Comparison of ENCODE assay signal across 27 mouse cellular contexts in genomic region chr1:184043391-184043790, GRCm38 (mm10). TPM values are rescaled to one million over a fixed set of nuclear protein-coding genes. Genes with fewer than 3 reads are reported as not detected.
DNase-seq lines count a peak whose midpoint lies in the region; ATAC-seq lines count a peak whose summit lies in the region.
"Had no signal": no experiment of that assay in that cellular context is flagged by ENCODE, and none has a peak within 500 bp of the region (broad histone marks: within the 10 kb centered on the region; RNA-seq: fewer than 3 reads in every experiment).

No protein-coding gene starts in this region.

- no peaks in the 10 kb centered on the region for H3K27me3 ChIP-seq in heart, embryonic 10.5 days (ENCODE audit: insufficient read depth, poor library complexity, severe bottlenecking)
- no peaks in the 10 kb centered on the region for H3K27me3 ChIP-seq in liver, embryonic 12.5 days (replicated peaks)
- H3K27me3 ChIP-seq in liver, embryonic 11.5 days (replicated peaks; ENCODE audit: control insufficient read depth, insufficient read depth, low read length) = no peaks in the 10 kb centered on the region
- H3K27me3 ChIP-seq: CH12.LX; embryonic facial prominence, embryonic 13.5 days; embryonic facial prominence, embryonic 15.5 days; forebrain, embryonic 12.5 days had no signal

- no peaks in the 10 kb centered on the region for H3K9me3 ChIP-seq in heart, embryonic 10.5 days
- H3K9me3 ChIP-seq in liver, embryonic 12.5 days (replicated peaks) = no peaks in the 10 kb centered on the region
- no peaks in the 10 kb centered on the region for H3K9me3 ChIP-seq in liver, embryonic 11.5 days (ENCODE audit: control insufficient read depth, low read length)
- H3K9me3 ChIP-seq: embryonic facial prominence, embryonic 13.5 days; embryonic facial prominence, embryonic 15.5 days; forebrain, embryonic 10.5 days; forebrain, embryonic 12.5 days had no signal

- DNase-seq in adrenal gland, adult 2 months = peak; percentile 27
- no peak for DNase-seq in adrenal gland, adult 18-20 months (ENCODE audit: low spot score in 2 of 2)
- no peak for DNase-seq in heart, embryonic 10.5 days (ENCODE audit: low spot score)
- DNase-seq in heart, adult 8-10 months (ENCODE audit: low spot score) = no peak
- no peak for DNase-seq in liver, embryonic 11.5 days (ENCODE audit: low spot score)
- DNase-seq in Muller cell, postnatal 12 days (ENCODE audit: inconsistent ontology term) = peak; percentile 53
- no peak for DNase-seq in frontal cortex, postnatal 25 days (ENCODE audit: low spot score in 2 of 2)
- DNase-seq: adrenal gland, postnatal 10 days; adrenal gland, postnatal 25 days; B cell, adult 2 months; cerebellum, adult 11 months; cerebellum, adult 18-20 months; cerebellum, adult 8-10 months; cerebellum, adult 9-11 months; cerebellum, postnatal 14 days; cerebellum, postnatal 36 days; embryo, embryonic 11 days had no signal

- no peak for ATAC-seq in liver, embryonic 12.5 days
- no peak for ATAC-seq in liver, embryonic 11.5 days (replicated peaks; ENCODE audit: low FRiP score)
- ATAC-seq: forebrain, embryonic 14.5 days; forebrain, embryonic 16.5 days had no signal

- no peak overlapping the region for H3K9ac ChIP-seq in liver, embryonic 12.5 days
- no peak overlapping the region for H3K9ac ChIP-seq in liver, embryonic 11.5 days (ENCODE audit: low read depth, low read length)
- H3K9ac ChIP-seq: embryonic facial prominence, embryonic 13.5 days; embryonic facial prominence, embryonic 15.5 days; forebrain, embryonic 12.5 days had no signal

- H3K27ac ChIP-seq in heart, embryonic 10.5 days = 0 out of 2 replicates have a peak overlapping the region, but pooled peaks have one; percentile 88
- no peak overlapping the region for H3K27ac ChIP-seq in liver, embryonic 12.5 days
- H3K27ac ChIP-seq in liver, embryonic 11.5 days (ENCODE audit: low read depth, low read length) = no peak overlapping the region
- H3K27ac ChIP-seq: embryonic facial prominence, embryonic 13.5 days; embryonic facial prominence, embryonic 15.5 days; forebrain, embryonic 10.5 days; forebrain, embryonic 12.5 days had no signal

- no peak overlapping the region for H3K4me3 ChIP-seq in heart, embryonic 10.5 days
- H3K4me3 ChIP-seq in liver, embryonic 12.5 days = no peak overlapping the region
- no peak overlapping the region for H3K4me3 ChIP-seq in liver, embryonic 11.5 days (ENCODE audit: low read depth, low read length)
- H3K4me3 ChIP-seq: embryonic facial prominence, embryonic 13.5 days; embryonic facial prominence, embryonic 15.5 days; erythroblast, embryonic 14.5 days; forebrain, embryonic 10.5 days; forebrain, embryonic 12.5 days had no signal

- H3K4me2 ChIP-seq in liver, embryonic 12.5 days = peak overlapping the region; percentile 12; the same call in 1 of the 2 replicates
- H3K4me2 ChIP-seq in liver, embryonic 11.5 days = no peak overlapping the region
- H3K4me2 ChIP-seq: embryonic facial prominence, embryonic 13.5 days; embryonic facial prominence, embryonic 15.5 days; forebrain, embryonic 12.5 days had no signal

- peaks cover 9% of the 10 kb centered on the region for H3K36me3 ChIP-seq in heart, embryonic 10.5 days
- H3K36me3 ChIP-seq in liver, embryonic 12.5 days = no peaks in the 10 kb centered on the region; the same call in 1 of the 2 replicates
- H3K36me3 ChIP-seq in liver, embryonic 11.5 days (ENCODE audit: control insufficient read depth, insufficient read depth, low read length) = no peaks in the 10 kb centered on the region
- H3K36me3 ChIP-seq: embryonic facial prominence, embryonic 15.5 days; G1E had no signal

- H3K4me1 ChIP-seq in heart, embryonic 10.5 days = peaks cover 53% of the 10 kb centered on the region
- peaks cover 21% of the 10 kb centered on the region for H3K4me1 ChIP-seq in liver, embryonic 12.5 days
- H3K4me1 ChIP-seq in liver, embryonic 11.5 days (replicated peaks; ENCODE audit: control insufficient read depth, insufficient read depth, low read length) = peaks cover 9% of the 10 kb centered on the region; the same call in 1 of the 2 replicates

- 80% methylated on average over 6 of the region's 6 CpGs for WGBS in heart, embryonic 10.5 days
- WGBS in liver, embryonic 12.5 days (ENCODE audit: insufficient replicate concordance) = 71% methylated on average over 6 of the region's 6 CpGs
- 85% methylated on average over 6 of the region's 6 CpGs for WGBS in liver, embryonic 11.5 days

RNA-seq across cellular contexts. Expression of gene 1700056E22Rik, which starts 9.3 kb away (rescaled TPM):
- total RNA-seq in adrenal gland, adult 2 months (2021) = 1 to 10 TPM; 1.6 to 3.4 TPM
- 7.0 and 13.6 TPM in 2 replicates for polyA plus RNA-seq in adrenal gland, adult 2 months (2012; rRNA removed)
- total RNA-seq in adrenal gland, adult 18-20 months (2021) = 1 to 10 TPM; 1.7 to 3.6 TPM
- polyA plus RNA-seq in heart, embryonic 10.5 days (2016; fragmentation: Nextera tagmentation; extraction: Ambion mirVana) = 1.1 and 1.3 TPM in 2 replicates
- 1 to 10 TPM in 3 of 4 experiments, under 1 TPM in 1; 0.57 to 1.7 (median 1.2) TPM for total RNA-seq in heart, adult 8-10 months (2022)
- polyA plus RNA-seq in liver, embryonic 12.5 days (2016; fragmentation: Nextera tagmentation; extraction: Ambion mirVana) = 0.85 and 0.98 TPM in 2 replicates
- polyA plus RNA-seq in liver, embryonic 11.5 days (2014; fragmentation: Nextera tagmentation; extraction: Ambion mirVana) = 0.70 and 0.95 TPM in 2 replicates
- total RNA-seq: G1E had no signal
- polyA plus RNA-seq: G1E had no signal

RNA-seq across cellular contexts. Expression of gene Dusp10, which starts 30.3 kb away (rescaled TPM):
- total RNA-seq in adrenal gland, adult 2 months (2021) = 10 to 100 TPM; 15.8 to 24.2 TPM
- polyA plus RNA-seq in adrenal gland, adult 2 months (2012; rRNA removed) = 17.8 and 33.3 TPM in 2 replicates
- 10 to 100 TPM; 10.7 to 38.7 TPM for total RNA-seq in adrenal gland, adult 18-20 months (2021)
- 8.5 and 12.3 TPM in 2 replicates for polyA plus RNA-seq in heart, embryonic 10.5 days (2016; fragmentation: Nextera tagmentation; extraction: Ambion mirVana)
- 1 to 10 TPM; 5.8 to 8.3 (median 7.4) TPM for total RNA-seq in heart, adult 8-10 months (2022)
- polyA plus RNA-seq in liver, embryonic 12.5 days (2016; fragmentation: Nextera tagmentation; extraction: Ambion mirVana) = 3.8 and 4.1 TPM in 2 replicates
- polyA plus RNA-seq in liver, embryonic 11.5 days (2014; fragmentation: Nextera tagmentation; extraction: Ambion mirVana) = 5.4 and 6.1 TPM in 2 replicates
- polyA plus RNA-seq: G1E had no signal

Comparison
In these comparisons a context has a peak if more than half of its experiments do, and no peak if none do; other contexts are left out.
1. DNase-seq: peak in adrenal gland, adult 2 months (single experiment) and Muller cell, postnatal 12 days (single experiment); none in adrenal gland, adult 18-20 months (0 of 2), heart, embryonic 10.5 days (single experiment), heart, adult 8-10 months (single experiment), liver, embryonic 11.5 days (single experiment) and frontal cortex, postnatal 25 days (0 of 2).